Mouse (Mus musculus): ENCODE results near the gene Ccdc152. TPM values are rescaled to one million over a fixed set of nuclear protein-coding genes. Genes with fewer than 3 reads are reported as not detected.
A peak's percentile ranks its signal among the peaks of the same experiment; 100 is the strongest.

The Ccdc152 gene
- polyA plus RNA-seq, 1 experiment from 2014 or later, result 0.31 TPM

GRCm38 (mm10) chr15:3271216-3271615, 32.1 kb downstream of the Ccdc152 start:
- H3K36me3 ChIP-seq, result peaks cover 7% of the 10 kb centered on the region; the same call in 1 of the 2 replicates
- peaks cover 16% of the 10 kb centered on the region for H3K4me1 ChIP-seq
- H3K9ac ChIP-seq, result no peak overlapping the region
- 0 out of 2 replicates have a peak overlapping the region, but pooled peaks have one; percentile 22 for H3K27ac ChIP-seq
- WGBS, result 27% methylated on average over 6 of the region's 6 CpGs
- H3K4me2 ChIP-seq (replicated peaks), result peak overlapping the region; percentile 62
- H3K9me3 ChIP-seq, result no peaks in the 10 kb centered on the region
- ATAC-seq (ENCODE audit: low FRiP score, low read depth), result peak; percentile 26
- peak overlapping the region; percentile 45 for H3K4me3 ChIP-seq
- no peaks in the 10 kb centered on the region for H3K27me3 ChIP-seq

DNA sequence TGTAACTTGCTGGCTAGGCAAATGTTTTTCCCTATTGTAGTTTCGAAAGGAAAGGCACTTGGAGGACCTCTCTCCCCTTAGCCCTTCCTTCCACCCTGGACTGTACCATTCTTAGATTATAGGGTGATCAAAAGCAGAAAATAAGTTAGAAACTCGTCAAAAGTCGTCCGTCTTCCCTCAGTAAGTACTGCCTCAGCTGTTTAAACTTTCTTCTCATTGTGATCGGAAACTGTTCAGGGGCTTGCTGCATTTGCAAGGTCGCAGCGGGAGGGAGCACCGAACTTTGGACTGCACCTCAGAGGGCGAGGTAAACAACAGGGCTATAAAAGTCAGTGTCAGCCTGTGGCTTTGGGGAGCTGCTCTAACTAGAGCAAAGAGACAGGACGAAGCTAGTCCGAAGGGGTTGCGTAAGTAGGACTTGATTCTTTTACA, 32.7 kb downstream of the Ccdc152 start:
- Histone ChIP-seq H3K9ac (peak overlapping the region; percentile 50), H3K4me1 (peaks cover 16% of the 10 kb centered on the region), H3K27me3 (no peaks in the 10 kb centered on the region), H3K4me2 (replicated peaks) (peak overlapping the region; percentile 62), H3K9me3 (no peaks in the 10 kb centered on the region), H3K36me3 (peaks cover 3% of the 10 kb centered on the region; the same call in 1 of the 2 replicates), H3K4me3 (peak overlapping the region; percentile 45), H3K27ac (peak overlapping the region; percentile 80)
- peak; percentile 87 for ATAC-seq (ENCODE audit: low FRiP score, low read depth)
- 2% methylated on average over 12 of the region's 12 CpGs for WGBS

DNA sequence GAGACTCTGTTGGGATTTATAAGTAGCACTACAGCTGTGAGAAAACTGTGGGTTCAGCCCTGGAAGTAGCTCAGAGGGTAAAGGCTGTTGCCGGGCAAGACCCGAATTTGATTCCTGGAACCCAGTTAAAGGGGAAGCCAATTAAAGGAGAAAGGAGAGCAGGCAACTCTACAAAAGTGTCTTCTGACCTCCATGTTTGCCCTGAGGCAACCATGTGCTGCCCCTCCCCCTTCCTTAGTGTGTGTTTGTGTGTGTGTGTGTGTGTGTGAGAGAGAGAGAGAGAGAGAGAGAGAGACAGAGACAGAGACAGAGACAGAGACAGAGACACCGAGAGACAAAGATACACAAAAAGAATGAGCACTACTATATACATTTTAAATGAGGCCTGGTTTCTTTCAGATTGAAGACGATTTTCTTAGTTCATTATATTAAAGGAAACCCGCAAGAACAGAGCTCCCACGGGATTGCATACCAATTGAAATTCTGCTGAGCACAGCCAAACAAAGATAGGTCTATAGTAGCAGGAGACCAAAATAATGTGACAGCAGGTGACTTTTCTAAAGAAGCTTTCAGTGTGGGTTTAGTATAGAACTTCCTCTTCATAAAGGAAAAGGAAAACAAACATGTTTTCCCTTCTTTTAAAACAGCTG, 33.2 kb downstream of the Ccdc152 start:
- Histone ChIP-seq H3K27ac (peak overlapping the region; percentile 80), H3K4me1 (peaks cover 16% of the 10 kb centered on the region), H3K36me3 (no peaks in the 10 kb centered on the region), H3K9me3 (no peaks in the 10 kb centered on the region), H3K9ac (peak overlapping the region; percentile 50; the same call in 1 of the 2 replicates), H3K4me2 (replicated peaks) (peak overlapping the region; percentile 62), H3K27me3 (no peaks in the 10 kb centered on the region), H3K4me3 (peak overlapping the region; percentile 45)
- ATAC-seq (ENCODE audit: low FRiP score, low read depth), result peak; percentile 29; the same call in 1 of the 2 replicates
- WGBS, result 13% methylated on average over 6 of the region's 6 CpGs

- Histone ChIP-seq H3K27ac (peak overlapping the region; percentile 80), H3K27me3 (no peaks in the 10 kb centered on the region), H3K9ac (no peak overlapping the region), H3K9me3 (no peaks in the 10 kb centered on the region), H3K4me3 (no peak overlapping the region), H3K4me1 (peaks cover 16% of the 10 kb centered on the region), H3K36me3 (no peaks in the 10 kb centered on the region), H3K4me2 (replicated peaks) (peak overlapping the region; percentile 62)
- ATAC-seq (ENCODE audit: low FRiP score, low read depth), result 0 out of 2 replicates have a peak, but pooled peaks have one; percentile 44
- 26% methylated on average over 4 of the region's 4 CpGs for WGBS
Measured at GRCm38 (mm10) chr15:3269496-3269895, 33.8 kb downstream of the Ccdc152 start.

GRCm38 (mm10) chr15:3268247-3268646, 35.1 kb downstream of the Ccdc152 start, which contains the start of gene Selenop:
Selenop (plus strand) TSS chr15:3268547.
- peaks cover 16% of the 10 kb centered on the region for H3K4me1 ChIP-seq
- 89% methylated on average over 6 of the region's 6 CpGs for WGBS
- no peak for ATAC-seq (ENCODE audit: low FRiP score, low read depth)
- H3K9ac ChIP-seq, result no peak within 1 kb of the TSS
- H3K27ac ChIP-seq, result peak within 1 kb of the TSS; percentile 80; the same call in 1 of the 2 replicates
- H3K9me3 ChIP-seq, result no peaks in the 10 kb centered on the region
- no peaks in the 10 kb centered on the region for H3K27me3 ChIP-seq
- H3K4me3 ChIP-seq, result no peak within 1 kb of the TSS
- H3K4me2 ChIP-seq (replicated peaks), result peak within 1 kb of the TSS; percentile 62; the same call in 1 of the 2 replicates
- no peaks in the 10 kb centered on the region for H3K36me3 ChIP-seq

- Histone ChIP-seq H3K9me3 (no peaks in the 10 kb centered on the region), H3K27ac (no peak overlapping the region), H3K36me3 (no peaks in the 10 kb centered on the region), H3K27me3 (no peaks in the 10 kb centered on the region), H3K9ac (no peak overlapping the region), H3K4me2 (replicated peaks) (no peak overlapping the region), H3K4me3 (no peak overlapping the region), H3K4me1 (peaks cover 9% of the 10 kb centered on the region)
- 86% methylated on average over 1 of the region's 1 CpGs for WGBS
- no peak for ATAC-seq (ENCODE audit: low FRiP score, low read depth)
Measured at GRCm38 (mm10) chr15:3264828-3265227, 38.5 kb downstream of the Ccdc152 start.

- H3K36me3 ChIP-seq, result no peaks in the 10 kb centered on the region
- H3K4me1 ChIP-seq, result peaks cover 4% of the 10 kb centered on the region
- no peak overlapping the region for H3K27ac ChIP-seq
- no peak for ATAC-seq (ENCODE audit: low FRiP score, low read depth)
- H3K27me3 ChIP-seq, result no peaks in the 10 kb centered on the region
- WGBS, result 84% methylated on average over 4 of the region's 4 CpGs
- no peaks in the 10 kb centered on the region for H3K9me3 ChIP-seq
- no peak overlapping the region for H3K9ac ChIP-seq
- no peak overlapping the region for H3K4me2 ChIP-seq (replicated peaks)
- no peak overlapping the region for H3K4me3 ChIP-seq
Measured at GRCm38 (mm10) chr15:3264293-3264692, 39.0 kb downstream of the Ccdc152 start.

DNA sequence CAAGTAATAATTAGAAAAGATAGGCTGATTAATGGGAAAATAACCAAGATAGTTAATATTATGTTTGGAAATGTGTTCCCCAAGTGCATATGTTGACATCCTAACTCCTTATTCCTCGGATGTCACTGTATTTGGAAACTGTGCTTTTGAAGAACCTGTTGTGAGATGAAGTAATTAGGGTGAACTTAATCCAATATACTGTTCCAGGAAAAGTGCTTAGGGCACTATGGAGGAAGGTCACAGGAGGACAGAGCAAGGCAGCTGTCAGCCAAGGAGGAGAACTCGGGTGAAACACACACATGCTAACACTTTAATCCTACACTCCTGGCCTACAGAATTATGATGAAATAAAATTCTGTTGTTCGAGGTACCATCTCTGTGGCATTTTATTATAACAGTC, 40.4 kb downstream of the Ccdc152 start:
- Histone ChIP-seq H3K9me3 (no peaks in the 10 kb centered on the region), H3K4me2 (replicated peaks) (no peak overlapping the region), H3K27me3 (no peaks in the 10 kb centered on the region), H3K9ac (no peak overlapping the region), H3K27ac (no peak overlapping the region), H3K4me3 (no peak overlapping the region), H3K36me3 (no peaks in the 10 kb centered on the region), H3K4me1 (no peaks in the 10 kb centered on the region)
- 66% methylated on average over 3 of the region's 3 CpGs for WGBS
- ATAC-seq (ENCODE audit: low FRiP score, low read depth), result no peak

- 88% methylated on average over 4 of the region's 4 CpGs for WGBS
- ATAC-seq (ENCODE audit: low FRiP score, low read depth), result no peak
- Histone ChIP-seq H3K4me3 (no peak overlapping the region), H3K4me2 (replicated peaks) (no peak overlapping the region), H3K27ac (no peak overlapping the region), H3K36me3 (no peaks in the 10 kb centered on the region), H3K9ac (no peak overlapping the region), H3K27me3 (no peaks in the 10 kb centered on the region), H3K9me3 (no peaks in the 10 kb centered on the region), H3K4me1 (no peaks in the 10 kb centered on the region)
Measured at GRCm38 (mm10) chr15:3260309-3260708, 43.0 kb downstream of the Ccdc152 start.

- Histone ChIP-seq H3K9ac (no peak overlapping the region), H3K27ac (no peak overlapping the region), H3K9me3 (0 out of 2 replicates have a peak, but pooled peaks cover 3% of the 10 kb centered on the region), H3K4me3 (no peak overlapping the region), H3K4me1 (no peaks in the 10 kb centered on the region), H3K4me2 (replicated peaks) (no peak overlapping the region), H3K36me3 (no peaks in the 10 kb centered on the region), H3K27me3 (no peaks in the 10 kb centered on the region)
- WGBS, result 63% methylated on average over 1 of the region's 1 CpGs
- no peak for ATAC-seq (ENCODE audit: low FRiP score, low read depth)
Measured at GRCm38 (mm10) chr15:3259025-3259424, 44.3 kb downstream of the Ccdc152 start.

- Histone ChIP-seq H3K4me2 (replicated peaks) (no peak overlapping the region), H3K4me1 (peaks cover 7% of the 10 kb centered on the region), H3K9me3 (0 out of 2 replicates have a peak, but pooled peaks cover 3% of the 10 kb centered on the region), H3K27ac (no peak overlapping the region), H3K4me3 (no peak overlapping the region), H3K27me3 (no peaks in the 10 kb centered on the region), H3K9ac (no peak overlapping the region), H3K36me3 (no peaks in the 10 kb centered on the region)
- ATAC-seq (ENCODE audit: low FRiP score, low read depth), result no peak
Measured at GRCm38 (mm10) chr15:3251718-3252067, 51.6 kb downstream of the Ccdc152 start.

- Histone ChIP-seq H3K4me2 (replicated peaks) (no peak overlapping the region), H3K4me3 (no peak overlapping the region), H3K36me3 (no peaks in the 10 kb centered on the region), H3K9ac (no peak overlapping the region), H3K4me1 (peaks cover 7% of the 10 kb centered on the region), H3K9me3 (0 out of 2 replicates have a peak, but pooled peaks cover 3% of the 10 kb centered on the region), H3K27ac (no peak overlapping the region), H3K27me3 (no peaks in the 10 kb centered on the region)
- ATAC-seq (ENCODE audit: low FRiP score, low read depth), result no peak
- 71% methylated on average over 3 of the region's 3 CpGs for WGBS
Measured at GRCm38 (mm10) chr15:3251031-3251717, 52.2 kb downstream of the Ccdc152 start.

All from limb, embryonic 13.5 days (tissue).